Mouse (Mus musculus): ENCODE data around the gene Lamtor2. TPM values are rescaled to one million over a fixed set of nuclear protein-coding genes. Genes with fewer than 3 reads are reported as not detected.

The Lamtor2 gene
- polyA plus RNA-seq, 1 experiment = 46.9 TPM

DNA sequence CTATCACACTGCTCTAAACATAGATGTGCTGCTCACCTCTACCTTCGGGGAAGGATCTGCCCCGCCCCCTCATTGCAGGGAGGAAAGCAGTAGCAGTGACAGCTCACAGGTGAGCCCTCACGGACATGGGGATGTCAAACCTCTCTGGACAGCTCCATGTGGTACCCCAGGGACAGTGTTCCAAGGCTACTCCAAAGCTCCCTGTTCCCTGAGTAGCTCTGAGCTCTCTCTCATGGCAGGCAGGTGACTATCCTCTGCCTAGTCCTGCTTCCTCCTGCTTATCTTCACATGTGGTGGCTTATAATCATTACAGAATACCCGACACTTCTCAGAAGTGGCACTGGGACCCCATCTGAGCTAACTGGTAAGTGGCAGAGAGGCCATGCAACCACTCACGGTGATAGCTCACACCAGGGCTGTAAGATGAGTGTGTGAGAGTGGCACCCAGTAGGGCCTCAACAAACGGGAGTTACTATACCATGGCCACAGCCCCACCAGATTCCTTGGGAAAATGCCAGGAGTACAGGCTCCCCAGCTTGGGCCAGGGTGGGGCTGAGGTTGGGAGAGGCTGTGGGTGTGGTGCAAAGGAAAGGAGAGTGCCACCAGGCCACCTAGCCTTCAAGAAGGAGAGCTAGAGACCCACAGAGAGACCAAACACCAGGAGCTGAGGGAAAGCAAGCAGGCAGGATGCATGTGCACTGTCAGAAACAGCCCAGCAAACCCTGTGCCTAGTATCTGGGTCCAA is 6.0 kb downstream of the Lamtor2 start:
- Histone ChIP-seq H3K4me1 (ENCODE audit: control insufficient read depth, insufficient read depth, low read length) (peaks cover 6% of the 10 kb centered on the region), H3K27me3 (ENCODE audit: control insufficient read depth, insufficient read depth, low read length) (no peaks in the 10 kb centered on the region), H3K36me3 (ENCODE audit: control insufficient read depth, insufficient read depth, low read length) (no peaks in the 10 kb centered on the region), H3K27ac (ENCODE audit: control insufficient read depth, insufficient read depth, low read depth, low read length) (no peak overlapping the region), H3K4me3 (ENCODE audit: control insufficient read depth, low read depth, low read length) (no peak overlapping the region)
- TF ChIP-seq CTCF (IDR thresholded peaks at IDR 0.05; ENCODE audit: control insufficient read depth, insufficient read depth, insufficient replicate concordance, low read depth, low read length) (no peak), POLR2A (IDR thresholded peaks at IDR 0.05; ENCODE audit: control insufficient read depth, low read depth, low read length) (no peak)

DNA sequence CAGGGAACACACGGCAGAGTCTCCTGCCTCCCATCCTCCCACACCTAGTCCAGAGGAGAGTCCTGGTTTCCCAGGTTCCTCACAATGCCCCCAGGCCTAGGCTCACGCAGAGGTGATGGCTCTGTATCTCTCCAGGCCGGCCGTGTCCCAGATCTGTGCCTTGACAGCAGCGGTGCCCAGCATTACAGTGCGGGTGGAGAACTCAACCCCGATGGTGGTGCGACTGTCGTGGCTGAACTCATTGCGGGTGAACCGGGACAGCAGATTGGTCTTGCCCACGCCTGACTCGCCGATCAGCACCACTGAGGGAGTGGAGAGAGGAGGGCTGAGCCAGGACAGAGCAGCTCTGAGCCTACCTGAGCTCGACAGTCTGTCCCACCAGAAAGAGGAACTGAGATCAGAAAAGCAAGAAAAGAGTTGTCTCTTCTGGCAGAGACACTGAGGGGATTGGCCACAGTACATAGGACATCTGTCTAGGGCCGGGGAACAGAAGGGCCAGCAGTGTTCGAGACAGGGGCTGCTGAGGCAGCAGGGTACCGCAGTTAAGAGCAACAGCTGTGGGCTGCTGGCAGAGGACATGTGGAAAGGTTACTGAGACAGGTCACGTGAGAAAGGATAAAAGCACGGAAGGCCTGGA is 7.8 kb downstream of the Lamtor2 start:
- Histone ChIP-seq H3K27ac (ENCODE audit: control insufficient read depth, insufficient read depth, low read depth, low read length) (no peak overlapping the region), H3K36me3 (ENCODE audit: control insufficient read depth, insufficient read depth, low read length) (no peaks in the 10 kb centered on the region), H3K27me3 (ENCODE audit: control insufficient read depth, insufficient read depth, low read length) (no peaks in the 10 kb centered on the region), H3K4me3 (ENCODE audit: control insufficient read depth, low read depth, low read length) (no peak overlapping the region), H3K4me1 (ENCODE audit: control insufficient read depth, insufficient read depth, low read length) (peaks cover 6% of the 10 kb centered on the region)
- TF ChIP-seq POLR2A (IDR thresholded peaks at IDR 0.05; ENCODE audit: control insufficient read depth, low read depth, low read length) (no peak), CTCF (IDR thresholded peaks at IDR 0.05; ENCODE audit: control insufficient read depth, insufficient read depth, insufficient replicate concordance, low read depth, low read length) (no peak)

DNA sequence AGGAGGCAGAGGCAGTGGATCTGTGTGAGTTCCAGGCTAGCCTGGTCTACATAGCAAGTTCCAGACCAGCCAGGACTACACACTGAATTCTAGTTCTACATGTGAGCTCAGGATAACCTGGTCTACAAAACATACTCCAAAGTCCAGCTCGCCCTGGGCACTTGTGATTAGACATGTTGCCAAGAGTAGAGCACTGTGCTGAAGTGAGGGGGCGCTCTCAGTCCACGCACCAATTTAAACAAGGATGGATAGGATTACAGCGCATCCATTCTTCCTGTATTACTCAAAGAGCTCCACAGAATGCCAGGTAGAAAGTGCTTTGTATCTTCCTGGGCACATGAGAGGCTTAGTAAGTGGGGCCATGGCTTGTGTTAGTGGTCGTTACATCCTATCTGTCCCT is 8.4 kb downstream of the Lamtor2 start:
- TF ChIP-seq CTCF (IDR thresholded peaks at IDR 0.05; ENCODE audit: control insufficient read depth, insufficient read depth, insufficient replicate concordance, low read depth, low read length) (no peak), POLR2A (IDR thresholded peaks at IDR 0.05; ENCODE audit: control insufficient read depth, low read depth, low read length) (no peak)
- no peaks in the 10 kb centered on the region for H3K36me3 ChIP-seq (ENCODE audit: control insufficient read depth, insufficient read depth, low read length)
- H3K4me1 ChIP-seq (ENCODE audit: control insufficient read depth, insufficient read depth, low read length) = peaks cover 6% of the 10 kb centered on the region
- H3K27me3 ChIP-seq (ENCODE audit: control insufficient read depth, insufficient read depth, low read length) = no peaks in the 10 kb centered on the region
- H3K4me3 ChIP-seq (ENCODE audit: control insufficient read depth, low read depth, low read length) = no peak overlapping the region
- no peak overlapping the region for H3K27ac ChIP-seq (ENCODE audit: control insufficient read depth, insufficient read depth, low read depth, low read length)

DNA sequence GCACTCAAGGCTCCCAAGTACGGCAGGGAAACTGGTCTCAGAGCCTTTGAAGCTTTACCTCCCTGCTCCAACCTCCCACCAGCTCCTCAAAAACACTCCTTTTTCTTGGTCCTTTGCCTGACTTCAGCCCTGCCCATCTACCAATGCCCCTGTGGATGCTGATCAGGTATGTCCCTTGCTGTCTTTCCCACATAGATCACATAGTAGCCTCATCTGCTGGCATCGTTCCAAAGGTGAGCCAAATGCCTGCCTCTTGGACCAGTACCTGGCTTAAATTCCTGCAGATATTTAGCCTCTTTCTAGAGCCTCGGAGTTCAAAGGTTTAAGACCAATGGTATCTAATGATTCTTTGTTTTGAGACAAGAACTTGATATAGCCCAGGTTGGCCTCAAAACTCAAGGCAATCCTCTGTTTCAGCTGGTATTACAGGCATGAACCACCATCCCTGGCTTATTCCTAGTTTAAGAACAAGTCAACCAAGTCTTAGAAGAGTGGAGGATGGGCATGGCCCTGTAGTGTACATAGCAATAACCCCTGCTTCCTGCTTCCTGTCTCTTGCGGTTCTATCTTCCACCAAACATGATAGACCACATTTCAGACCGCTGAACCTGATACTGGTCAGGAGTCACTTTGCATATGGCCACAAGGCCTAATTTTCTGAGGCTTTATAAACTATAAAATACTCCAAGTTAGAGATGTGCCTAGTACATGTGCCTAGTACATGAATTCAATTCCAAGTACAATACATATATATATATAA is 9.0 kb downstream of the Lamtor2 start:
- H3K4me3 ChIP-seq (ENCODE audit: control insufficient read depth, low read depth, low read length) = no peak overlapping the region
- TF ChIP-seq POLR2A (IDR thresholded peaks at IDR 0.05; ENCODE audit: control insufficient read depth, low read depth, low read length) (no peak), CTCF (IDR thresholded peaks at IDR 0.05; ENCODE audit: control insufficient read depth, insufficient read depth, insufficient replicate concordance, low read depth, low read length) (no peak)
- peaks cover 6% of the 10 kb centered on the region for H3K4me1 ChIP-seq (ENCODE audit: control insufficient read depth, insufficient read depth, low read length)
- H3K27me3 ChIP-seq (ENCODE audit: control insufficient read depth, insufficient read depth, low read length) = no peaks in the 10 kb centered on the region
- no peaks in the 10 kb centered on the region for H3K36me3 ChIP-seq (ENCODE audit: control insufficient read depth, insufficient read depth, low read length)
- no peak overlapping the region for H3K27ac ChIP-seq (ENCODE audit: control insufficient read depth, insufficient read depth, low read depth, low read length)

DNA sequence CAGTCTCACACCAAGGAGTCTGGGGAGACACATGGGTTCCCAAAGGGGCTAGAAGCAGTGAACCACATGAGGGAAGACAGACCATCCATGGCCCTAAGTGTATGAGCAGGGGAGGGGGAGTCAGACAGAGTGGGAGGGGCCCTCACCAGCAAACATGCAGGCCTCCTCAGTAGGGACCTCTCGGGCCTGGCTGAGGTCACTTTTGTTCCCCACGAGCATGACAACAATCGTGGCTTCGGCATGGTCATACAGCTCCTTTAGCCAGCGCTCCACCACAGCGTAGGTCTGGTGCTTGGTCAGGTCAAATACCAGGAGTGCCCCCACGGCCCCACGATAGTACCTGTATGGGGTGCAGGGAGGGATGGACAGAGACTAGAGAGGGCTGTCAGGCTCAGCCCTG is 9.7 kb downstream of the Lamtor2 start:
- no peaks in the 10 kb centered on the region for H3K27me3 ChIP-seq (ENCODE audit: control insufficient read depth, insufficient read depth, low read length)
- H3K36me3 ChIP-seq (ENCODE audit: control insufficient read depth, insufficient read depth, low read length) = no peaks in the 10 kb centered on the region
- no peak overlapping the region for H3K27ac ChIP-seq (ENCODE audit: control insufficient read depth, insufficient read depth, low read depth, low read length)
- no peak for TF ChIP-seq POLR2A (IDR thresholded peaks at IDR 0.05; ENCODE audit: control insufficient read depth, low read depth, low read length)
- no peak for TF ChIP-seq CTCF (IDR thresholded peaks at IDR 0.05; ENCODE audit: control insufficient read depth, insufficient read depth, insufficient replicate concordance, low read depth, low read length)
- no peak overlapping the region for H3K4me3 ChIP-seq (ENCODE audit: control insufficient read depth, low read depth, low read length)
- H3K4me1 ChIP-seq (ENCODE audit: control insufficient read depth, insufficient read depth, low read length) = peaks cover 2% of the 10 kb centered on the region

DNA sequence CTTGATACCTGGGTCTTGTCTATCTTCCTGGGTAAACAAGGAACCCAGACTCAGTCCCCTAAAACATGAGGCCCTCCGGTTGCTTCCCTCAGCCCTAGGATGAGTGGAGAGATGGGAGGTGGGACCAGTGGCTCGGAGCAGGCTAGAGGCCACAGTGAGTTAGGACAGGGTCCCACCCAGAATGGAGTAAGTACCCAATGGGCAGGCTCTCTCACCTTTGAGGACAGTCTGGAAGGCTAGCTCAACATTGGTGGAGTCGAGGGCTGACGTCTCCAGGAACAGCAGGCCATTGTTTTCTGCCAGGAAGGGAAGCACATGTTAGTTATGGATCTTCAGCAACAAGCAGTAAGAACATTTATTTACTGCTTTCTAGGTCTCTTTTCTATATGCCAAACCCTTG is 10.4 kb downstream of the Lamtor2 start:
- Histone ChIP-seq H3K4me3 (ENCODE audit: control insufficient read depth, low read depth, low read length) (no peak overlapping the region), H3K4me1 (ENCODE audit: control insufficient read depth, insufficient read depth, low read length) (no peaks in the 10 kb centered on the region), H3K36me3 (ENCODE audit: control insufficient read depth, insufficient read depth, low read length) (no peaks in the 10 kb centered on the region), H3K27ac (ENCODE audit: control insufficient read depth, insufficient read depth, low read depth, low read length) (no peak overlapping the region), H3K27me3 (ENCODE audit: control insufficient read depth, insufficient read depth, low read length) (no peaks in the 10 kb centered on the region)
- TF ChIP-seq POLR2A (IDR thresholded peaks at IDR 0.05; ENCODE audit: control insufficient read depth, low read depth, low read length) (no peak), CTCF (IDR thresholded peaks at IDR 0.05; ENCODE audit: control insufficient read depth, insufficient read depth, insufficient replicate concordance, low read depth, low read length) (no peak)

All from testis, adult 2 months (tissue).